Mouse (Mus musculus): Measurements from ENCODE around the gene Ino80.

Ino80 gene

GRCm38 (mm10) chr2:119355089-119355488 lies 122.4 kb downstream of the Ino80 start:
- no peak for DNase-seq (ENCODE audit: low read depth, low spot score)

GRCm38 (mm10) chr2:119353707-119354106 lies 123.8 kb downstream of the Ino80 start:
- DNase-seq (ENCODE audit: low read depth, low spot score) = no peak

- peak; percentile 71 for DNase-seq (ENCODE audit: low read depth, low spot score)
These were observed 126.7 kb downstream of the Ino80 start, which contains the start of gene Chac1 for GRCm38 (mm10) chr2:119350555-119351486. Gene Chac1 (plus strand): TSS chr2:119351229.

GRCm38 (mm10) chr2:119344537-119345138 lies 132.8 kb downstream of the Ino80 start:
- no peak for DNase-seq (ENCODE audit: low read depth, low spot score)

GRCm38 (mm10) chr2:119337425-119338265 lies 139.8 kb downstream of the Ino80 start:
- DNase-seq (ENCODE audit: low read depth, low spot score) = peak; percentile 89

GRCm38 (mm10) chr2:119336470-119336869 lies 141.0 kb downstream of the Ino80 start:
- peak; percentile 15 for DNase-seq (ENCODE audit: low read depth, low spot score)

- DNase-seq (ENCODE audit: low read depth, low spot score) = no peak
These were observed 141.5 kb downstream of the Ino80 start for GRCm38 (mm10) chr2:119336002-119336401.

GRCm38 (mm10) chr2:119335535-119335934 lies 142.0 kb downstream of the Ino80 start:
- DNase-seq (ENCODE audit: low read depth, low spot score) = no peak

GRCm38 (mm10) chr2:119334964-119335525 lies 142.4 kb downstream of the Ino80 start:
- no peak for DNase-seq (ENCODE audit: low read depth, low spot score)

- no peak for DNase-seq (ENCODE audit: low read depth, low spot score)
These were observed 143.4 kb downstream of the Ino80 start for GRCm38 (mm10) chr2:119334135-119334534.

- DNase-seq (ENCODE audit: low read depth, low spot score) = no peak
These were observed 145.3 kb downstream of the Ino80 start for GRCm38 (mm10) chr2:119332177-119332661.

- no peak for DNase-seq (ENCODE audit: low read depth, low spot score)
These were observed 146.7 kb downstream of the Ino80 start for GRCm38 (mm10) chr2:119330795-119331194.

- DNase-seq (ENCODE audit: low read depth, low spot score) = no peak
These were observed 148.2 kb downstream of the Ino80 start for GRCm38 (mm10) chr2:119329123-119329817.

- no peak for DNase-seq (ENCODE audit: low read depth, low spot score)
These were observed 148.9 kb downstream of the Ino80 start for GRCm38 (mm10) chr2:119328546-119328945.

- DNase-seq (ENCODE audit: low read depth, low spot score) = no peak
These were observed 149.5 kb downstream of the Ino80 start for GRCm38 (mm10) chr2:119327942-119328526.

- peak; percentile 68 for DNase-seq (ENCODE audit: low read depth, low spot score)
These were observed 150.4 kb downstream of the Ino80 start for GRCm38 (mm10) chr2:119327102-119327480.

GRCm38 (mm10) chr2:119326161-119327101 lies 151.1 kb downstream of the Ino80 start:
- peak; percentile 20 for DNase-seq (ENCODE audit: low read depth, low spot score)

- peak; percentile 48 for DNase-seq (ENCODE audit: low read depth, low spot score)
These were observed 151.8 kb downstream of the Ino80 start, which contains the start of gene Dll4 for GRCm38 (mm10) chr2:119325568-119326143. Gene Dll4 (plus strand): TSS chr2:119325784.
